Mouse (Mus musculus) spleen, adult 2 months (tissue): Measurements from ENCODE around the gene Repin1.

Source experiments
- CTCF ChIP-seq: fragments of 200-500 bp; IDR thresholded peaks from 2 replicates; pipeline ENCODE4 v1.5.1; 2011; ENCODE audit warnings: mild to moderate bottlenecking, inconsistent platforms; ENCODE audit not compliant: insufficient read depth, insufficient read length, insufficient replicate concordance; ENCODE audit errors: extremely low read depth
- POLR2A ChIP-seq: fragments of 200-500 bp; IDR thresholded peaks from 2 replicates; pipeline ENCODE4 v1.6.1; 2011; ENCODE audit warnings: low read depth, low read length, inconsistent platforms

GRCm38 (mm10) chr6:48646309-48646690 lies 52.6 kb downstream of the Repin1 start:
- TF ChIP-seq CTCF (no peak), POLR2A (no peak)
